Mouse (Mus musculus): ENCODE data around the gene Zfp524.

- TF ChIP-seq POLR2A (IDR thresholded peaks at IDR 0.05; ENCODE audit: borderline replicate concordance, extremely low read depth, insufficient read depth, insufficient read length, poor library complexity, severe bottlenecking) (no peak), CTCF (IDR thresholded peaks at IDR 0.05; ENCODE audit: borderline replicate concordance, extremely low read depth, insufficient read depth, insufficient read length) (no peak)
These were observed 26.0 kb upstream of the Zfp524 start for GRCm38 (mm10) chr7:4988250-4988649.

All from brain, embryonic 14.5 days (tissue).